Mouse (Mus musculus): Measurements from ENCODE around the gene Rftn1. TPM values are rescaled to one million over a fixed set of nuclear protein-coding genes. Genes with fewer than 3 reads are reported as not detected.

The Rftn1 gene
- polyA plus RNA-seq, 1 experiment from 2014 or later = 14.3 TPM

DNA sequence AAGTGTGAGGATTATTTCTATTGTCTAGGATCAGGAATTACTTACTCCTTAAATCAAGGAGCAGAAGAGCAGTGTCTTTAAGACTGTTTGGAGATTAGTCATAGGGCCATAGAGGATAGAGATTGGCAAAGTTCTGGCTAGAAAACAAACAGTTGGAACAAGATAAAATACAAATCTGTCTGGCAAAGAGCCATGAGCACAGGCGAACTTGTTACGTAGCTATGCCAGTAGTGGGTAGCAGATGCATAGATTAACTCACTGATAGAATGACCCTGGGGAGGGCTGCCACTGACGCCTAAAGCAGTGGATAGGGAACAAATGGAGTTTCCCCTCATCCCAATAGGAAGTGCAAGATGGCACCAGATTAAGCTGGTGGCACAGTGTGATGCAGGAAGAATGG lies 97.1 kb downstream of the Rftn1 start:
- Histone ChIP-seq H3K9me3 (no peaks in the 10 kb centered on the region), H3K4me1 (no peaks in the 10 kb centered on the region), H3K27me3 (replicated peaks) (no peaks in the 10 kb centered on the region), H3K4me2 (replicated peaks) (no peak overlapping the region), H3K27ac (no peak overlapping the region), H3K4me3 (no peak overlapping the region), H3K9ac (no peak overlapping the region), H3K36me3 (no peaks in the 10 kb centered on the region)
- 78% methylated on average over 3 of the region's 3 CpGs for WGBS
- ATAC-seq (ENCODE audit: low FRiP score, low read depth) = no peak

DNA sequence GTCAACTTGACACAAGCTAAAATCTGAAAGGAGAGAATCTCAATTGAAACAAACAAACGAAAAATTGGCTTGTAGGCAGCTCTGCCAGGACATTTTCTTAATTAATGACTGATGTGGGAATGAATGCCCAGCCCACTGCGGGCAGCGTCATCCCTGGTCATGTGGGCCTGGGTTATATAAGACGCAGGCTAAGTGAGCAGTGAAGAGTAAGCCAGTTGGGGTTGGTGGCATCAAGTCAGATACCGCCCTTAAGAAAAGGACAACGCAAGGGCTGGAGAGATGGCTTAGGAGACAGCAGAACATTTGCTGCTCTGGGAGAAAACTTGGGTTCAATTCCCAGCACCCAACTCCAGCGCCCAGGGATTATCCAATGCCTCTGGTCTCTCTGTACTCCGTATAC lies 97.6 kb downstream of the Rftn1 start:
- no peak for ATAC-seq (ENCODE audit: low FRiP score, low read depth)
- Histone ChIP-seq H3K36me3 (no peaks in the 10 kb centered on the region), H3K4me2 (replicated peaks) (no peak overlapping the region), H3K27me3 (replicated peaks) (no peaks in the 10 kb centered on the region), H3K27ac (no peak overlapping the region), H3K4me1 (no peaks in the 10 kb centered on the region), H3K4me3 (no peak overlapping the region), H3K9ac (no peak overlapping the region), H3K9me3 (no peaks in the 10 kb centered on the region)
- WGBS = 90% methylated on average over 8 of the region's 8 CpGs

DNA sequence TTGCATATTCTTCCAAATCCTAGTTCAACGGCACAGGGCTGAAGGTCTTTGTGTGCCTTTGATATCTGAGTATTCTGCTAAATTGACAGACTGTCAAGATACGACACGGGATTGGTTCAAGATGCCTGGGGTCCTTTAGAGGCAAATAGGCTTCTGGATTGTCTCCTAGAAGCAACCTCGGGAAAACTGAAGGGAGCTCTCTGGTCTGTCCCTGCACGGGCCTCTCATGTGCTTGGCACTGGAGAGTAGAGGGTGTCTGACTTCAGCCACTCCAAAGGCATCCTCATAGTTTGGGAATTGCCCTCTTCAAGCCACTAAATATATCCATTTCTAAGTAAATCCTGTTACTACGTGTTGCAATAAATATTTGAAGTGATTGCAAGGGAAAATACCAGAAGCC lies 98.6 kb downstream of the Rftn1 start:
- no peak for ATAC-seq (ENCODE audit: low FRiP score, low read depth)
- H3K9ac ChIP-seq = no peak overlapping the region
- H3K4me1 ChIP-seq = no peaks in the 10 kb centered on the region
- WGBS = 83% methylated on average over 6 of the region's 6 CpGs
- no peaks in the 10 kb centered on the region for H3K36me3 ChIP-seq
- H3K9me3 ChIP-seq = no peaks in the 10 kb centered on the region
- no peak overlapping the region for H3K27ac ChIP-seq
- H3K27me3 ChIP-seq (replicated peaks) = no peaks in the 10 kb centered on the region
- H3K4me2 ChIP-seq (replicated peaks) = no peak overlapping the region
- no peak overlapping the region for H3K4me3 ChIP-seq

DNA sequence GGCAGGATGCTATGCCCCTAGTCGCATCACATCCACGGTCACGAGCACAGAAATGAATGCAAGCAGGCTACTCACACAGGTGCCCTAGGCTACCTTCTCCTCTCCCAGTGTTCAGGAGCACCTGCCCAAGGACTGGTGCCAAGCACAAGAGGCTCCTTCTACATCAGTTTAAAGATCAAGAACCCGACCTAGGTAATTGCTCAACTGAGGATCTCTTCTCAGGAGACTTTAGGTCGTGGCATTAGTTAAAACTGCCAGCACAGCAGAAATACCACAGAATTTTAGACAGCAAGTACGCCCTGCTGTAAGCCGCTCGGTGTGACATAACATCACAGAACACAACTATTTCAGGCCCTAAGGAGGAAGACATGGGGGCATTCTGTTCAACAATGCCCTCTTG lies 100.7 kb downstream of the Rftn1 start:
- 89% methylated on average over 8 of the region's 8 CpGs for WGBS
- Histone ChIP-seq H3K27ac (no peak overlapping the region), H3K36me3 (no peaks in the 10 kb centered on the region), H3K9me3 (no peaks in the 10 kb centered on the region), H3K27me3 (replicated peaks) (no peaks in the 10 kb centered on the region), H3K4me3 (no peak overlapping the region), H3K9ac (no peak overlapping the region), H3K4me1 (no peaks in the 10 kb centered on the region), H3K4me2 (replicated peaks) (no peak overlapping the region)
- no peak for ATAC-seq (ENCODE audit: low FRiP score, low read depth)

DNA sequence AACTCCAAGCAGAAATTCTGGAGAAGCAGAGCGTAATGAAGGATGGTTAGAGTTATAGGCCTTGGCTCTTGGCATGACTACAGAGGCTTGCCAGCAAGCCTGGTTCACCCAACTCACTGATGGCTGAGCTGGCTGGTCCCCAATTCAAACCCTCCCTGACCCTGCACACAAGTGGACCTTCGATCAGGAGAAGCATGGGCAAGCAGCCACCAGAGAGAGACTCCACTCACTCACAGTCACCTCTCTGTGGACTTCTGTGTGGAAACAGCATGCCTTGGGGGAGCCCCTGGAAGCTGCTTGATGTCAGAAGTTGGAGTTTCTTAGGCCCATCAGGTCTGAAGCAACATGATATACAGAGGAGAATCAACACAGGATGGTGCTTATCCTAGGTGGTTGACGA lies 102.4 kb downstream of the Rftn1 start:
- Histone ChIP-seq H3K4me2 (replicated peaks) (no peak overlapping the region), H3K9me3 (no peaks in the 10 kb centered on the region), H3K27me3 (replicated peaks) (no peaks in the 10 kb centered on the region), H3K9ac (no peak overlapping the region), H3K4me3 (no peak overlapping the region), H3K36me3 (no peaks in the 10 kb centered on the region), H3K27ac (no peak overlapping the region), H3K4me1 (no peaks in the 10 kb centered on the region)
- ATAC-seq (ENCODE audit: low FRiP score, low read depth) = no peak
- WGBS = 91% methylated on average over 3 of the region's 3 CpGs

DNA sequence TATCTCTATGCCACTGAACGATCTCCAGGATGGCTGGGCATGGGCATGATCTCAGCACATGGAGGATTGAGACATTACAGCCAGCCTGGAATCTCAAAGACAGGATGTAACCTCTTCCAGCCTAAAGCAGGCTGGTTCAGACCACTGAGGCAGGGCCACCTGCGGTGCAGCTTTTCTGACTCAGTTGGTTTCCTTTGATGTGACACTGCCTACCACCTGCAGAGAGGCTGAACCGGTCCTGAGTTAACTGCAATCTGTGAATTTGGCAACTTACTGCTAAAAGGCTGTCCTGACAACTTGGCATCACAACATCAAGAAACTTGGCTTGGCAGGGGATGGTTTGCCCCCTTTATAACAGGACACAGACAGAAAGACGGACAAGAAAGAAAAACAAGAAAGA lies 103.6 kb downstream of the Rftn1 start:
- H3K9ac ChIP-seq = no peak overlapping the region
- no peak overlapping the region for H3K4me3 ChIP-seq
- no peak overlapping the region for H3K27ac ChIP-seq
- H3K36me3 ChIP-seq = no peaks in the 10 kb centered on the region
- WGBS = 54% methylated on average over 4 of the region's 4 CpGs
- ATAC-seq (ENCODE audit: low FRiP score, low read depth) = no peak
- no peaks in the 10 kb centered on the region for H3K27me3 ChIP-seq (replicated peaks)
- no peak overlapping the region for H3K4me2 ChIP-seq (replicated peaks)
- no peaks in the 10 kb centered on the region for H3K4me1 ChIP-seq
- no peaks in the 10 kb centered on the region for H3K9me3 ChIP-seq

DNA sequence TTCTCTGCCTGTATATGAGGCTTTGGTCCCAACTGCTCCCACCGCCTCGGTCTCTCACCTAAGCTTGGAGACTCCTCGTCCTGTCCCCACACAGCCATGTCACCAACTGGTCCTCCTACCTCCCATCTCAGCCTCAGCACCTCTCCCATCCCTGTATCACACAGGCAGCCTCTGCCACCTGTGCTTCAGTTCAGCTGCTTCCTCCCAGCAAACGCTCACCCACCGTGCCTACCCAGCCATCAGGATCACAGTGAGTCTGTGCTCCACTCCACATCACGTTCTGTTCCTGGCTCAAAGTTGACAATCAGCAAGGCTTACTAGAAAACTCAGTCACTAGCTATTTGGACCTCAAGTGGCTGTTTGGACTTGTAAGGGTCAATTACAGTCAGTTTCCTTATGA lies 105.8 kb downstream of the Rftn1 start:
- H3K4me2 ChIP-seq (replicated peaks) = no peak overlapping the region
- H3K4me3 ChIP-seq = no peak overlapping the region
- no peak overlapping the region for H3K9ac ChIP-seq
- H3K27me3 ChIP-seq (replicated peaks) = no peaks in the 10 kb centered on the region
- WGBS = 88% methylated on average over 6 of the region's 6 CpGs
- H3K4me1 ChIP-seq = no peaks in the 10 kb centered on the region
- no peaks in the 10 kb centered on the region for H3K36me3 ChIP-seq
- no peak for ATAC-seq (ENCODE audit: low FRiP score, low read depth)
- no peaks in the 10 kb centered on the region for H3K9me3 ChIP-seq
- H3K27ac ChIP-seq = no peak overlapping the region

DNA sequence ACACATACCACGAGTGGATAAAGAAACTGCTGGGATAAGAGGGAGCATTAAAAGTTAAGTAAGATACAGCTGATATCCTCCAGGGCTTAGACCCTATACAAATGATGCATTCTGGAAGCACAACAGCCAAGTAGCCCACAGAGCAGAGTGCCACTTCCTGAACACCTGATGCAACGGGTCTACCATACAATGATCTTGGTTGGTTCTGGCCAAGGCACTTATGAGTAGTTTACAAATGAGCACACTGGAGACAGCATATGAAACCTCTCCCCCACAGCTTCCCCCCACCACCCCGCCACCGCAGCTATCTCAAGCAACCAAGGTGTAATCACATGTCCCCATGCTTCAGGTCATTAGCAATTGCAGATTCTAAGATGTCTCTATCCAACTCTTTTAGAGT lies 106.5 kb downstream of the Rftn1 start:
- Histone ChIP-seq H3K9ac (no peak overlapping the region), H3K4me2 (replicated peaks) (no peak overlapping the region), H3K9me3 (no peaks in the 10 kb centered on the region), H3K27me3 (replicated peaks) (no peaks in the 10 kb centered on the region), H3K4me1 (no peaks in the 10 kb centered on the region), H3K27ac (no peak overlapping the region), H3K4me3 (no peak overlapping the region), H3K36me3 (no peaks in the 10 kb centered on the region)
- no peak for ATAC-seq (ENCODE audit: low FRiP score, low read depth)
- WGBS = 94% methylated on average over 4 of the region's 4 CpGs

DNA sequence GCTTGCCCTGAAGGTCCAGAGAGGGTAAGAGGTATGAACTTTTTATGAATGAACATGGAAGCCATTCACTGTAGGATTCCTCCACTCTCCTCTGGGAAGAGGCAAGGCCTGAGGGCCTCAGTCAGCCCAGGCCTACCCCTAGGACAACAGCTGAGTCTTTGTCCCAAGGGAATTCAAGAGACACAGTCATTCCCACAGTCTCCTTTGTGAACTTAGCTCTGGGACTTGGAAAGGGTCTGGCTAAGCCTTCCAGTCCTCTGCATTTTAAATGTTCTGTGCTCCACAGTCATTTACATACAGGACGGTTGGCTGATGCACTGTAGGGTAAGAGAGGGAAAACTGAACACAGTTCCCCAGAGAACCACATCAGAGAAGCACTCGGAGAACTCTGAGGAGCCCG lies 107.5 kb downstream of the Rftn1 start:
- 78% methylated on average over 3 of the region's 3 CpGs for WGBS
- ATAC-seq (ENCODE audit: low FRiP score, low read depth) = no peak
- no peak overlapping the region for H3K27ac ChIP-seq
- no peak overlapping the region for H3K9ac ChIP-seq
- H3K9me3 ChIP-seq = no peaks in the 10 kb centered on the region
- H3K27me3 ChIP-seq (replicated peaks) = no peaks in the 10 kb centered on the region
- no peaks in the 10 kb centered on the region for H3K36me3 ChIP-seq
- H3K4me3 ChIP-seq = no peak overlapping the region
- no peak overlapping the region for H3K4me2 ChIP-seq (replicated peaks)
- H3K4me1 ChIP-seq = no peaks in the 10 kb centered on the region

DNA sequence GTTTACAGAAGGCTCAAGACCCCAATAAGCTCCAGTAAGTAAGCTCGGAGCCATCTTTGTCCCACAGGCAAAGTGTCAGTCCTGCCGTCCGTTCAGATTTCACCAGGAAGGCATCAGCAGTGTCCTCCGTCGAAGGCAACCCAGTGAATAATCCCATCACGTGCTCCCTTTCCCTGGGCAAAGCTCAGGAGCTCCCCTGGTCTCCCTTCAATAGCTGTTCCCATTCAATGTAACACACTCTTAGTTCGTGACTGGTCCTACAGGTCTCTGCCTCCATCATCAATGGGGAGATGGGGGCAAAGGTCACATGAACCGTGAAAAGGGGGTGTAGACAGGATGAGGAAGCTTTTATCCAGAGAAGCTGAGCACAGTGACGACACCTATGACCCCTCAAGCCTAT lies 108.8 kb downstream of the Rftn1 start:
- no peak overlapping the region for H3K4me3 ChIP-seq
- H3K4me1 ChIP-seq = no peaks in the 10 kb centered on the region
- 73% methylated on average over 9 of the region's 9 CpGs for WGBS
- H3K9ac ChIP-seq = no peak overlapping the region
- H3K36me3 ChIP-seq = no peaks in the 10 kb centered on the region
- no peaks in the 10 kb centered on the region for H3K27me3 ChIP-seq (replicated peaks)
- no peak overlapping the region for H3K4me2 ChIP-seq (replicated peaks)
- no peaks in the 10 kb centered on the region for H3K9me3 ChIP-seq
- no peak for ATAC-seq (ENCODE audit: low FRiP score, low read depth)
- H3K27ac ChIP-seq = no peak overlapping the region

DNA sequence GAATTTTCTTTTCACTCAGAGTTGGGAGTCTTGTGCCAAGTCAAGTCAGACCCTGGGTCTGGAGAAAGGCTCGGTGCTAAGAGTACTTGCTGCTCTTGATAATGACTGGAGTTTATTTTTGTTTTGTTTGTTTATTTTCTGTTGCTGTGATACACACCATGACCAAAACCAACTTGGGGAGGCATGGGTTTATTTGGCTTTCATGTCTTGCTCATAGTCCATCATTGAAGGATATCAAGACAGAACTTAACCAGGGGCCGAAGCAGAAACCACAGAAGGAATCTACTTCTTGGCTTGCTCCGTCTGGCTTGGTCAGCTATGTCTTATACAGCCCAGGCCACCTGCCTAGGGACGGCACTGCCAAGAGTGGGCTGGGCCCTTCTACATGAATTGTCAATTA lies 109.5 kb downstream of the Rftn1 start:
- H3K4me2 ChIP-seq (replicated peaks) = no peak overlapping the region
- H3K9me3 ChIP-seq = no peaks in the 10 kb centered on the region
- no peak overlapping the region for H3K9ac ChIP-seq
- no peak for ATAC-seq (ENCODE audit: low FRiP score, low read depth)
- H3K27me3 ChIP-seq (replicated peaks) = no peaks in the 10 kb centered on the region
- no peaks in the 10 kb centered on the region for H3K4me1 ChIP-seq
- 96% methylated on average over 4 of the region's 4 CpGs for WGBS
- H3K36me3 ChIP-seq = no peaks in the 10 kb centered on the region
- no peak overlapping the region for H3K27ac ChIP-seq
- no peak overlapping the region for H3K4me3 ChIP-seq

DNA sequence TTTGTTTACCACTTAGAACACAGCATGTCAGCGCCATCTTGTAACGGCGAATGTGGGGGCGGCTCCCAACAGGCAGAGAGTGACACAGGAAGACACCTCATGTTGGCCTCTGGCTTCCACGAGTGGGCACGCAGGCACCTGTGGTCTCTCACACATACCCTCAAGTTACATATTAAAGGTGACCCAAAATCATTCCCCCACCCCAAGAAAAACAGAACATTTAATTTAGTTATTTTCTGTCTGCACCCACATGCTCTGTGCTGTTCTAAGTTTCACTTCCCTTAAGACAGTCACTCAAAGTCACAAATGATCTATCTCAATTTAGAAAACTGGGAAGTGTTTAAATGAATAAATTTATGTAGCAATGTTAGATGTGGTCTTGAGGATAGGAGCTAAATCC lies 111.7 kb downstream of the Rftn1 start:
- Histone ChIP-seq H3K9me3 (no peaks in the 10 kb centered on the region), H3K9ac (no peak overlapping the region), H3K36me3 (no peaks in the 10 kb centered on the region), H3K27me3 (replicated peaks) (no peaks in the 10 kb centered on the region), H3K4me3 (no peak overlapping the region), H3K4me1 (no peaks in the 10 kb centered on the region), H3K27ac (no peak overlapping the region), H3K4me2 (replicated peaks) (no peak overlapping the region)
- ATAC-seq (ENCODE audit: low FRiP score, low read depth) = no peak
- WGBS = 99% methylated on average over 6 of the region's 6 CpGs

DNA sequence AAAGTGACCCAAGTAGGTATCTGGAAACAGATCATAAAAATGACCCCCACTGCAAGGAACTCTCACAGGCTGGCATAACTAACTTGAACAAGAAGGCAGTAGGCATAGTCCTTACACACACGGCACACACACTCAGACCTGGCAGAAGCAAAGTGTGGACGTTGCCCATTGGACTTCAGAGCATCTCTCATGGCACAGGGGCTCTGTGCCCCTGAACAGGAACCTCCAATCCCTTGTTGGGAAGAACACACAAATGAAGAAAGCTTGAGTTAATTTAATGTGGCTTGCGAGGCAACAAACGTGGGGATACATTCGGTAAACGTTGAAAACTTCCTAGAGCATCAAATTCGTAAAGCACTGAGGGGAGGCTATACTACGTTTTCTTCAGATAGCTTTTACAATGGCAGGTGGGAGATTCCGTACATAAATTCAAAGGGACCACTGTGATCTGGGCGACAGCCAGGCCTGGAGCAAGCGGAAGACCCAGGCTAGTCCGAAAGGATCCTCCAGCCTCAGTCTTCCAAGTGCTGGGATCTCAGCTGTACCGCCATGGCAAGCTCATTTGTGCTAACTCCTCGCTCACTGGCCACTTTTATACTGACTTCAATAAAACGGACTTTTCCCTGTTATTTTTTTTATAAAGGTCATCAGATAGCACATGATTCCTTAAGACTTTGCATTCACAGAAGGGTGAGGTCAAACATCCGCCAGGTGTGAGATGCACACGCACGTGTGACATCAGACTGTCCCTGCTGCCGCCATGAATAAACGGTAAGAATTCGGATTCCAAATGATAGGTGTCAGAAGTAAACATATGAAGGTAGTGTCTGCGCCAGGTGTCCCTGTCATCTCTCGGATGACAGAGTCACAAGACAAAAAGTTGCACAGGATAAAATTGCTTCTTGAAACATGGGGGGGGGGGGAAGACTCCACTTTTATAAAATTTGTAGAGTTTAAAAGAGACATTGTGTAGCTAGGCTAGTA lies 117.2 kb downstream of the Rftn1 start:
- WGBS = 93% methylated on average over 23 of the region's 23 CpGs
- no peaks in the 10 kb centered on the region for H3K9me3 ChIP-seq
- no peaks in the 10 kb centered on the region for H3K4me1 ChIP-seq

More for the DNA sequence above, 117.2 kb downstream of the Rftn1 start:
- no peak overlapping the region for H3K9ac ChIP-seq
- ATAC-seq (ENCODE audit: low FRiP score, low read depth) = no peak
- no peak overlapping the region for H3K27ac ChIP-seq
- H3K4me3 ChIP-seq = no peak overlapping the region
- H3K27me3 ChIP-seq (replicated peaks) = no peaks in the 10 kb centered on the region
- H3K4me2 ChIP-seq (replicated peaks) = no peak overlapping the region
- no peaks in the 10 kb centered on the region for H3K36me3 ChIP-seq

Measured in neural tube, embryonic 12.5 days (tissue).